Mouse (Mus musculus) limb, embryonic 14.5 days (tissue): ENCODE data around the gene Pxmp2. TPM values are rescaled to one million over a fixed set of nuclear protein-coding genes. Genes with fewer than 3 reads are reported as not detected.
A peak's percentile ranks its signal among the peaks of the same experiment; 100 is the strongest.

Experiments
- ATAC-seq: fragments of 200-750 bp; cut with Nextera tagmentation; 2 replicates; pipeline ENCODE4 v1.8.0; 2017; ENCODE audit warnings: low read depth, moderate number of reproducible peaks, moderate TSS enrichment; ENCODE audit not compliant: low FRiP score
- DNase-seq: peaks from one replicate; pipeline ENCODE4 v3.0.0-alpha.2; 2015; ENCODE audit warnings: low spot score
- H3K27ac ChIP-seq: fragments of 300-500 bp; sonication (generic); replicated peaks from 2 replicates; pipeline ENCODE4 v1.5.1; 2014; ENCODE audit warnings: low read depth, mild to moderate bottlenecking, low read length, moderate library complexity, mixed read lengths
- H3K27me3 ChIP-seq: fragments of 300-500 bp; sonication (generic); 2 replicates; pipeline ENCODE4 v1.6.1; 2014; ENCODE audit warnings: low read length, mixed read lengths; ENCODE audit not compliant: control insufficient read depth, insufficient read depth
- H3K36me3 ChIP-seq: fragments of 300-500 bp; sonication (generic); 2 replicates; pipeline ENCODE4 v1.6.1; 2014; ENCODE audit warnings: mild to moderate bottlenecking, low read length, moderate library complexity, mixed read lengths; ENCODE audit not compliant: control insufficient read depth, insufficient read depth
- H3K4me1 ChIP-seq: fragments of 300-500 bp; sonication (generic); 2 replicates; pipeline ENCODE4 v1.6.1; 2014; ENCODE audit warnings: antibody characterized with exemption, low read length, mixed read lengths; ENCODE audit not compliant: control insufficient read depth, insufficient read depth
- H3K4me2 ChIP-seq: fragments of 300-500 bp; sonication (generic); replicated peaks from 2 replicates; pipeline ENCODE4 v1.6.1; 2014; ENCODE audit warnings: low read depth, mild to moderate bottlenecking, low read length, moderate library complexity; ENCODE audit not compliant: severe bottlenecking
- H3K4me3 ChIP-seq: fragments of 300-500 bp; sonication (generic); replicated peaks from 2 replicates; pipeline ENCODE4 v1.5.1; 2014; ENCODE audit warnings: low read length
- H3K9ac ChIP-seq: fragments of 300-500 bp; sonication (generic); 2 replicates; pipeline ENCODE4 v1.6.1; 2014; ENCODE audit warnings: mild to moderate bottlenecking, low read depth, low read length, moderate library complexity; ENCODE audit not compliant: severe bottlenecking
- H3K9me3 ChIP-seq: fragments of 300-500 bp; sonication (generic); 2 replicates; pipeline ENCODE4 v1.6.1; 2016; ENCODE audit warnings: low read length; ENCODE audit not compliant: control insufficient read depth
- POLR2A ChIP-seq: fragments of 200-500 bp; IDR thresholded peaks from 2 replicates; pipeline ENCODE4 v1.8.0; 2012; ENCODE audit warnings: inconsistent platforms, mild to moderate bottlenecking, moderate library complexity, borderline replicate concordance; ENCODE audit not compliant: insufficient read depth, insufficient read length; ENCODE audit errors: extremely low read depth
- WGBS: fragments of 180-500 bp; shearing (Covaris S2); extraction: QIAGEN DNeasy Blood & Tissue Kit; methylation state at CpG from one replicate; pipeline ENCODE4 v1.1.7; 2014; 5-methylcytosine and 5-hydroxymethylcytosine counted together
- polyA plus RNA-seq, 2 experiments: library from polyadenylated mRNA; depleted of rRNA in 1 of 2; stranded (reverse) in 1 of 2; unstranded in 1 of 2; fragments of >200 nt; fragmentation: Nextera tagmentation in 1 of 2; extraction: Ambion mirVana in 1 of 2; gene quantifications; 2 replicates each; pipeline versions ENCODE4 v1.2.1 to v1.2.3; 2012 to 2014

The Pxmp2 gene
- polyA plus RNA-seq, 2 experiments, result 3.2 to 6.4 TPM

DNA sequence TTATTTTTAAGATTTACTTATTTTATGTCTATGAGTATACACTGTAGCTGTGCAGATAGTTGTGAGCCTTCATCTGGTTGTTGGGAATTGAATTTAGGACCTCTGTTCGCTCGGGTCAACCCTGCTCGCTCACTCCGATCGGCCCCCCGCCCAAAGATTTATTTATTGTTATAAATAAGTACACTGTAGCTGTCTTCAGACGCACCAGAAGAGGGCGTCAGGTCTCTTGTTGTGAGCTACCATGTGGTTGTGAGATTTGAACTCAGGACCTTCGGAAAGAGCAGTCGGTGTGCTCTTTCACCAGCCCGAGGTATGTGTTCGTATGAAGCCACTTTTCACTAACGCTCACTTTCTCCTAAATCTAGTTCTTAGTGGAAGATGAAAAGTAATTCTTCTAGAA lies 54.3 kb downstream of the Pxmp2 start:
- WGBS, result 42% methylated on average over 13 of the region's 13 CpGs
- no peak for DNase-seq
- ATAC-seq, result no peak

DNA sequence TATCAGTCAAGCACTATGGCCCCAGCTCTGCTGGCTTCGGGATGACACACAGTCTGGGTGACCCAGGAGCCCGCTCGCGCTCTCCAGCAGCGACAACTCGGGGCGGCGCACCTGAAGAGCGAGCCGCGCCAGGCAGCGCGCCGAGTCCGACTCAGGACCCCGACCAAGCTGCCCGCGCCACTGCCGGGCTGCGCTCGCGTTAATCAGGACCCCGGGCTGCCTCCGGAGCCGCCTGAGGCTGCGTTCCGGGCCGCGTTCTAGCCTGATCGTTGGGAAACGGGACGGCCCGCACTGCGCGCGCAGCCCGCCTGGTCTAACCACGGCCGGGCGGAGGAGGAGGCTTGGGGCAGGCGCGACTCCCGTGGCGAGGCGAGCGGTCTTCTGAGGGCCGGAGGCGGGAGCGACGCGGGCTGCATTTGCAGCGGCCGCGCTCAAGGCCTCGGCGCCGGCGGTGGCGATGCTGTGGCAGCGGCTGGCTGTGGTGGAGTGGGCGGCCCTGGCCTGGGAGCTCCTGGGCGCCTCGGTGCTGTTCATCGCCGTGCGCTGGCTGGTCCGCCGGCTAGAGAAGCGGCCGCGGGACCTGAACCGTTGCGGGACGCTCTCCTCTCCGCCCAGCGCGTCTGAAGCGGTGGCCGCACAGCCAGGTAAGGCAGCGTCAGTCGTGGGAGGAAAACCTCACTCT lies 55.1 kb downstream of the Pxmp2 start, which contains the start of gene Ankle2:
Ankle2 (plus strand) TSS at position 225 of the 682 bp plus-strand sequence.
- peak within 1 kb of the TSS; percentile 96 for H3K9ac ChIP-seq
- peak; percentile 74; the same call in 1 of the 2 replicates for TF ChIP-seq POLR2A
- under 1% methylated on average over 31 of the region's 81 CpGs for WGBS
- H3K36me3 ChIP-seq, result peaks cover 15% of the 10 kb centered on the region
- H3K9me3 ChIP-seq, result no peaks in the 10 kb centered on the region
- H3K27me3 ChIP-seq, result no peaks in the 10 kb centered on the region
- H3K4me2 ChIP-seq, result peak within 1 kb of the TSS; percentile 66
- DNase-seq, result peak; percentile 91
- H3K4me3 ChIP-seq, result peak within 1 kb of the TSS; percentile 99
- ATAC-seq, result peak; percentile 95
- peaks cover 17% of the 10 kb centered on the region for H3K4me1 ChIP-seq
- H3K27ac ChIP-seq, result peak within 1 kb of the TSS; percentile 93

More for the DNA sequence above, 54.3 kb downstream of the Pxmp2 start:
- H3K4me2 ChIP-seq, result peak overlapping the region; percentile 66
- H3K9me3 ChIP-seq, result no peaks in the 10 kb centered on the region
- no peak for TF ChIP-seq POLR2A
- H3K27ac ChIP-seq, result no peak overlapping the region
- H3K36me3 ChIP-seq, result peaks cover 22% of the 10 kb centered on the region
- H3K4me3 ChIP-seq, result peak overlapping the region; percentile 99
- peak overlapping the region; percentile 96 for H3K9ac ChIP-seq
- H3K4me1 ChIP-seq, result peaks cover 17% of the 10 kb centered on the region
- H3K27me3 ChIP-seq, result no peaks in the 10 kb centered on the region

GRCm38 (mm10) chr5:110230401-110230779 lies 55.6 kb downstream of the Pxmp2 start:
- H3K36me3 ChIP-seq, result peaks cover 14% of the 10 kb centered on the region
- H3K4me2 ChIP-seq, result peak overlapping the region; percentile 66
- TF ChIP-seq POLR2A, result no peak
- H3K4me3 ChIP-seq, result peak overlapping the region; percentile 99
- peaks cover 17% of the 10 kb centered on the region for H3K4me1 ChIP-seq
- no peak for DNase-seq
- 8% methylated on average over 8 of the region's 8 CpGs for WGBS
- peak overlapping the region; percentile 93; the same call in 1 of the 2 replicates for H3K27ac ChIP-seq
- peak overlapping the region; percentile 96 for H3K9ac ChIP-seq
- H3K27me3 ChIP-seq, result no peaks in the 10 kb centered on the region
- peak; percentile 58 for ATAC-seq
- H3K9me3 ChIP-seq, result no peaks in the 10 kb centered on the region

DNA sequence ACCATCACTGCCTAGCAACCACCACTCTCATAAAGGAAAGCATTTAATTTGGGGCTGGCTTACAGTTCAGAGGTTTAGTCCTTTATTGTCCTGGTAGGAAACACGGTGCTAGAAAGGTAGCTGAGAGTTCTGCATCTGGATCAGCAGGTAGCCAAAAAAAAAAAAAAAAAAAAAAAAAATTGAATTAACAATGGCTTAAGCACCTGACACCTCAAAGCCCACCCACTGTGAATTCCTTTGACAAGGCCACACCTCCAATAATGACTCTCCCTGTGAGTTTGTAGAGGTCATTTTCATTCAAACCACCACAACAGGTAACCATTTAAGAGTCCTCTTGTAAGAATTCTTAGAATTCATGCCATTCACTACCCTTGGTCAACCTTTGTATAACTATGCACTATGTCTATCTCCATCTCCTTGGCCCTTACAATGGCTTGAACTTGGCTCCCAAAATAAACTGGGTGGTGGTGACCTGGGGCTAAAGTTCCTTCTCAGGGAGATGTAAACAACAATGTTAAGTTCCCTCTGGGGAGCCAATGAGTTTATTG lies 58.6 kb downstream of the Pxmp2 start:
- Histone ChIP-seq H3K9ac (no peak overlapping the region), H3K4me3 (no peak overlapping the region), H3K36me3 (peaks cover 25% of the 10 kb centered on the region), H3K27ac (no peak overlapping the region), H3K9me3 (no peaks in the 10 kb centered on the region), H3K27me3 (no peaks in the 10 kb centered on the region), H3K4me1 (peaks cover 14% of the 10 kb centered on the region), H3K4me2 (no peak overlapping the region)
- WGBS, result 39% methylated on average over 1 of the region's 1 CpGs
- no peak for TF ChIP-seq POLR2A
- ATAC-seq (no peak), DNase-seq (no peak)

GRCm38 (mm10) chr5:110225056-110225455 lies 60.9 kb downstream of the Pxmp2 start:
- no peak overlapping the region for H3K4me2 ChIP-seq
- no peak overlapping the region for H3K4me3 ChIP-seq
- DNase-seq (no peak), ATAC-seq (no peak)
- H3K4me1 ChIP-seq, result peaks cover 3% of the 10 kb centered on the region; the same call in 1 of the 2 replicates
- WGBS, result 86% methylated on average over 3 of the region's 3 CpGs
- no peak overlapping the region for H3K9ac ChIP-seq
- TF ChIP-seq POLR2A, result no peak
- no peak overlapping the region for H3K27ac ChIP-seq
- no peaks in the 10 kb centered on the region for H3K27me3 ChIP-seq
- no peaks in the 10 kb centered on the region for H3K9me3 ChIP-seq
- H3K36me3 ChIP-seq, result peaks cover 48% of the 10 kb centered on the region

Other genes with a start within 250 kb of the Pxmp2 start
- 0.93 and 1.1 TPM in 2 replicates for gene Gm17655, start 213.7 kb downstream of the Pxmp2 start, polyA plus RNA-seq (2012; rRNA removed)
- gene Gm17655, start 213.7 kb downstream of the Pxmp2 start, polyA plus RNA-seq (2014; fragmentation: Nextera tagmentation; extraction: Ambion mirVana), result 3.1 and 3.7 TPM in 2 replicates
- gene Gm35315, start 191.8 kb downstream of the Pxmp2 start, polyA plus RNA-seq (2012; rRNA removed), result 0.59 and 0.74 TPM in 2 replicates
- 0.59 and 1.3 TPM in 2 replicates for gene Gm35315, start 191.8 kb downstream of the Pxmp2 start, polyA plus RNA-seq (2014; fragmentation: Nextera tagmentation; extraction: Ambion mirVana)
- gene Plcxd1, start 186.2 kb downstream of the Pxmp2 start, polyA plus RNA-seq (2012; rRNA removed), result 0.89 and 1.1 TPM in 2 replicates
- gene Plcxd1, start 186.2 kb downstream of the Pxmp2 start, polyA plus RNA-seq (2014; fragmentation: Nextera tagmentation; extraction: Ambion mirVana), result 0.88 and 1.0 TPM in 2 replicates
- 152 and 173 TPM in 2 replicates for gene Gtpbp6, start 178.0 kb downstream of the Pxmp2 start, polyA plus RNA-seq (2012; rRNA removed)
- gene Gtpbp6, start 178.0 kb downstream of the Pxmp2 start, polyA plus RNA-seq (2014; fragmentation: Nextera tagmentation; extraction: Ambion mirVana), result 30.2 and 32.9 TPM in 2 replicates
- gene Zfp605, start 176.1 kb downstream of the Pxmp2 start, polyA plus RNA-seq (2012; rRNA removed), result 2.4 and 3.0 TPM in 2 replicates
- gene Zfp605, start 176.1 kb downstream of the Pxmp2 start, polyA plus RNA-seq (2014; fragmentation: Nextera tagmentation; extraction: Ambion mirVana), result 3.4 and 5.7 TPM in 2 replicates
- 51.7 and 55.7 TPM in 2 replicates for gene Chfr, start 150.3 kb downstream of the Pxmp2 start, polyA plus RNA-seq (2012; rRNA removed)
- 33.8 and 38.8 TPM in 2 replicates for gene Chfr, start 150.3 kb downstream of the Pxmp2 start, polyA plus RNA-seq (2014; fragmentation: Nextera tagmentation; extraction: Ambion mirVana)
- 16.8 and 20.4 TPM in 2 replicates for gene Golga3, start 109.5 kb downstream of the Pxmp2 start, polyA plus RNA-seq (2012; rRNA removed)
- gene Golga3, start 109.5 kb downstream of the Pxmp2 start, polyA plus RNA-seq (2014; fragmentation: Nextera tagmentation; extraction: Ambion mirVana), result 29.7 and 30.8 TPM in 2 replicates
- 17.6 and 20.5 TPM in 2 replicates for gene Ankle2, start 55.2 kb downstream of the Pxmp2 start, polyA plus RNA-seq (2012; rRNA removed)
- gene Ankle2, start 55.2 kb downstream of the Pxmp2 start, polyA plus RNA-seq (2014; fragmentation: Nextera tagmentation; extraction: Ambion mirVana), result 31.8 and 35.3 TPM in 2 replicates
- 41.0 and 44.4 TPM in 2 replicates for gene Pgam5, start 16.3 kb downstream of the Pxmp2 start, polyA plus RNA-seq (2012; rRNA removed)
- 70.2 and 74.7 TPM in 2 replicates for gene Pgam5, start 16.3 kb downstream of the Pxmp2 start, polyA plus RNA-seq (2014; fragmentation: Nextera tagmentation; extraction: Ambion mirVana)
- gene Pole, start 120 bp upstream of the Pxmp2 start, polyA plus RNA-seq (2012; rRNA removed), result 34.1 and 36.6 TPM in 2 replicates
- 24.3 and 27.3 TPM in 2 replicates for gene Pole, start 120 bp upstream of the Pxmp2 start, polyA plus RNA-seq (2014; fragmentation: Nextera tagmentation; extraction: Ambion mirVana)
- 3.0 and 3.1 TPM in 2 replicates for gene P2rx2, start 57.0 kb upstream of the Pxmp2 start, polyA plus RNA-seq (2012; rRNA removed)
- 1.4 and 2.2 TPM in 2 replicates for gene P2rx2, start 57.0 kb upstream of the Pxmp2 start, polyA plus RNA-seq (2014; fragmentation: Nextera tagmentation; extraction: Ambion mirVana)
- not detected in 2 replicates for gene Lrcol1, start 58.5 kb upstream of the Pxmp2 start, polyA plus RNA-seq (2012; rRNA removed)
- gene Lrcol1, start 58.5 kb upstream of the Pxmp2 start, polyA plus RNA-seq (2014; fragmentation: Nextera tagmentation; extraction: Ambion mirVana), result not detected in 2 replicates
- gene Fbrsl1, start 162.3 kb upstream of the Pxmp2 start, polyA plus RNA-seq (2012; rRNA removed), result 49.8 and 68.3 TPM in 2 replicates
- 20.8 and 23.5 TPM in 2 replicates for gene Fbrsl1, start 162.3 kb upstream of the Pxmp2 start, polyA plus RNA-seq (2014; fragmentation: Nextera tagmentation; extraction: Ambion mirVana)